Mouse (Mus musculus) hindbrain, embryonic 14.5 days (tissue): ENCODE results near the gene Aldh3b2. TPM values are rescaled to one million over a fixed set of nuclear protein-coding genes. Genes with fewer than 3 reads are reported as not detected.
"Not testable (repeated sequence)": the region's sequence is repeated elsewhere in the genome, so short reads cannot be mapped to it uniquely, and the experiment has no call there.

Experiments
- ATAC-seq: fragments of 200-750 bp; cut with Nextera tagmentation; 2 replicates; pipeline ENCODE4 v1.8.0; 2017; ENCODE audit warnings: moderate number of reproducible peaks, mild to moderate bottlenecking, moderate TSS enrichment, moderate library complexity; ENCODE audit not compliant: low FRiP score
- DNase-seq: peaks from one replicate; pipeline ENCODE4 v3.0.0-alpha.2; 2015; ENCODE audit warnings: low spot score
- H3K27ac ChIP-seq: fragments of 300-500 bp; sonication (generic); 2 replicates; pipeline ENCODE4 v1.5.1; 2014; ENCODE audit warnings: mild to moderate bottlenecking, moderate library complexity
- H3K27me3 ChIP-seq: fragments of 300-500 bp; sonication (generic); 2 replicates; pipeline ENCODE4 v1.6.1; 2014; ENCODE audit warnings: mild to moderate bottlenecking, low read length, mixed read lengths; ENCODE audit not compliant: control insufficient read depth, insufficient read depth
- H3K36me3 ChIP-seq: fragments of 300-500 bp; sonication (generic); replicated peaks from 2 replicates; pipeline ENCODE4 v1.6.1; 2014; ENCODE audit not compliant: control insufficient read depth, insufficient read depth
- H3K4me1 ChIP-seq: fragments of 300-500 bp; sonication (generic); replicated peaks from 2 replicates; pipeline ENCODE4 v1.6.1; 2014; ENCODE audit warnings: antibody characterized with exemption, low read length, mixed read lengths; ENCODE audit not compliant: control insufficient read depth, insufficient read depth
- H3K4me2 ChIP-seq: fragments of 300-500 bp; sonication (generic); replicated peaks from 2 replicates; pipeline ENCODE4 v1.6.1; 2014; ENCODE audit warnings: mild to moderate bottlenecking, moderate library complexity
- H3K4me3 ChIP-seq: fragments of 300-500 bp; sonication (generic); replicated peaks from 2 replicates; pipeline ENCODE4 v1.5.1; 2014; ENCODE audit warnings: mild to moderate bottlenecking, low read length
- H3K9ac ChIP-seq: fragments of 300-500 bp; sonication (generic); 2 replicates; pipeline ENCODE4 v1.6.1; 2014
- H3K9me3 ChIP-seq: fragments of 300-500 bp; sonication (generic); 2 replicates; pipeline ENCODE4 v1.6.1; 2016; ENCODE audit warnings: low read length; ENCODE audit not compliant: control insufficient read depth
- WGBS: fragments of 180-500 bp; shearing (Covaris S2); extraction: QIAGEN DNeasy Blood & Tissue Kit; methylation state at CpG from one replicate; pipeline ENCODE4 v1.1.7; 2014; 5-methylcytosine and 5-hydroxymethylcytosine counted together
- polyA plus RNA-seq: library from polyadenylated mRNA; unstranded; fragments of >200 nt; fragmentation: Nextera tagmentation; extraction: Ambion mirVana; gene quantifications from 2 replicates; pipeline ENCODE4 v1.2.1, GENCODE M21; 2014

The Aldh3b2 gene
- polyA plus RNA-seq, 1 experiment from 2014 or later = 0.32 TPM

- WGBS = 65% methylated on average over 3 of the region's 3 CpGs
- Histone ChIP-seq H3K4me3 (no peak overlapping the region), H3K36me3 (no peaks in the 10 kb centered on the region), H3K4me1 (no peaks in the 10 kb centered on the region), H3K4me2 (no peak overlapping the region), H3K27ac (no peak overlapping the region), H3K9me3 (no peaks in the 10 kb centered on the region), H3K27me3 (no peaks in the 10 kb centered on the region), H3K9ac (no peak overlapping the region)
- DNase-seq (no peak), ATAC-seq (no peak)
Measured at GRCm38 (mm10) chr19:3967258-3967657, 4.9 kb upstream of the Aldh3b2 start.

- not testable (repeated sequence) for H3K27ac ChIP-seq, H3K9ac ChIP-seq, H3K9me3 ChIP-seq, ATAC-seq, DNase-seq, H3K36me3 ChIP-seq, H3K4me3 ChIP-seq, H3K4me2 ChIP-seq, H3K4me1 ChIP-seq, H3K27me3 ChIP-seq
- WGBS = 83% methylated on average over 6 of the region's 6 CpGs
Measured at GRCm38 (mm10) chr19:3974608-3975007, 2.5 kb downstream of the Aldh3b2 start.

GRCm38 (mm10) chr19:3975866-3976265 is 3.7 kb downstream of the Aldh3b2 start:
- H3K36me3 ChIP-seq = no peaks in the 10 kb centered on the region
- H3K4me2 ChIP-seq = no peak overlapping the region
- WGBS = 82% methylated on average over 2 of the region's 2 CpGs
- no peak overlapping the region for H3K9ac ChIP-seq
- DNase-seq (no peak), ATAC-seq (no peak)
- no peak overlapping the region for H3K4me3 ChIP-seq
- H3K27ac ChIP-seq = no peak overlapping the region
- no peaks in the 10 kb centered on the region for H3K4me1 ChIP-seq
- H3K27me3 ChIP-seq = no peaks in the 10 kb centered on the region
- no peaks in the 10 kb centered on the region for H3K9me3 ChIP-seq

- WGBS = 17% methylated on average over 4 of the region's 4 CpGs
- Histone ChIP-seq H3K27ac (no peak overlapping the region), H3K4me2 (no peak overlapping the region), H3K4me3 (no peak overlapping the region), H3K36me3 (no peaks in the 10 kb centered on the region), H3K9ac (no peak overlapping the region), H3K9me3 (no peaks in the 10 kb centered on the region), H3K27me3 (no peaks in the 10 kb centered on the region), H3K4me1 (no peaks in the 10 kb centered on the region)
- DNase-seq (peak; percentile 87), ATAC-seq (0 out of 2 replicates have a peak, but pooled peaks have one; percentile 46)
Measured at GRCm38 (mm10) chr19:3980309-3980708, 8.2 kb downstream of the Aldh3b2 start.

GRCm38 (mm10) chr19:3980917-3981316 is 8.8 kb downstream of the Aldh3b2 start:
- 81% methylated on average over 9 of the region's 9 CpGs for WGBS
- Histone ChIP-seq H3K4me2 (no peak overlapping the region), H3K4me1 (no peaks in the 10 kb centered on the region), H3K27me3 (no peaks in the 10 kb centered on the region), H3K9me3 (no peaks in the 10 kb centered on the region), H3K4me3 (no peak overlapping the region), H3K9ac (no peak overlapping the region), H3K27ac (no peak overlapping the region), H3K36me3 (no peaks in the 10 kb centered on the region)
- ATAC-seq (no peak), DNase-seq (no peak)

- WGBS = 32% methylated on average over 9 of the region's 9 CpGs
- DNase-seq (no peak), ATAC-seq (no peak)
- Histone ChIP-seq H3K4me1 (0 out of 2 replicates have a peak, but pooled peaks cover 3% of the 10 kb centered on the region), H3K4me2 (no peak overlapping the region), H3K9me3 (no peaks in the 10 kb centered on the region), H3K9ac (no peak overlapping the region), H3K27ac (no peak overlapping the region), H3K27me3 (no peaks in the 10 kb centered on the region), H3K4me3 (no peak overlapping the region), H3K36me3 (no peaks in the 10 kb centered on the region)
Measured at GRCm38 (mm10) chr19:3983527-3984200, 11.5 kb downstream of the Aldh3b2 start.

GRCm38 (mm10) chr19:3985261-3985681 is 13.1 kb downstream of the Aldh3b2 start:
- no peak overlapping the region for H3K4me2 ChIP-seq
- no peak overlapping the region for H3K27ac ChIP-seq
- DNase-seq = no peak
- no peaks in the 10 kb centered on the region for H3K9me3 ChIP-seq
- no peak for ATAC-seq
- no peak overlapping the region for H3K9ac ChIP-seq
- no peaks in the 10 kb centered on the region for H3K27me3 ChIP-seq
- no peak overlapping the region for H3K4me3 ChIP-seq
- 0 out of 2 replicates have a peak, but pooled peaks cover 3% of the 10 kb centered on the region for H3K4me1 ChIP-seq
- H3K36me3 ChIP-seq = no peaks in the 10 kb centered on the region
- WGBS = 11% methylated on average over 8 of the region's 8 CpGs

- no peak for ATAC-seq
Measured at GRCm38 (mm10) chr19:3986334-3986733, 14.2 kb downstream of the Aldh3b2 start, which contains the start of gene Acy3. Acy3 (plus strand) TSS chr19:3986570.

GRCm38 (mm10) chr19:3988066-3988465 is 15.9 kb downstream of the Aldh3b2 start:
- Histone ChIP-seq H3K9ac (no peak overlapping the region), H3K4me1 (0 out of 2 replicates have a peak, but pooled peaks cover 3% of the 10 kb centered on the region), H3K36me3 (no peaks in the 10 kb centered on the region), H3K27ac (no peak overlapping the region), H3K27me3 (no peaks in the 10 kb centered on the region), H3K4me2 (no peak overlapping the region), H3K4me3 (no peak overlapping the region), H3K9me3 (no peaks in the 10 kb centered on the region)
- DNase-seq (no peak), ATAC-seq (no peak)
- WGBS = 88% methylated on average over 14 of the region's 14 CpGs

More at GRCm38 (mm10) chr19:3986334-3986733, 14.2 kb downstream of the Aldh3b2 start, which contains the start of gene Acy3:
- WGBS = 15% methylated on average over 8 of the region's 8 CpGs
- Histone ChIP-seq H3K36me3 (no peaks in the 10 kb centered on the region), H3K4me2 (no peak within 1 kb of the TSS), H3K27ac (no peak within 1 kb of the TSS), H3K4me3 (no peak within 1 kb of the TSS), H3K4me1 (0 out of 2 replicates have a peak, but pooled peaks cover 3% of the 10 kb centered on the region), H3K9ac (no peak within 1 kb of the TSS), H3K27me3 (no peaks in the 10 kb centered on the region), H3K9me3 (no peaks in the 10 kb centered on the region)
- peak; percentile 31 for DNase-seq
